Mouse (Mus musculus): ENCODE results near the gene Arhgef7. TPM values are rescaled to one million over a fixed set of nuclear protein-coding genes. Genes with fewer than 3 reads are reported as not detected.

The Arhgef7 gene
- polyA plus RNA-seq, 1 experiment from 2014 or later = 14.5 TPM

DNA sequence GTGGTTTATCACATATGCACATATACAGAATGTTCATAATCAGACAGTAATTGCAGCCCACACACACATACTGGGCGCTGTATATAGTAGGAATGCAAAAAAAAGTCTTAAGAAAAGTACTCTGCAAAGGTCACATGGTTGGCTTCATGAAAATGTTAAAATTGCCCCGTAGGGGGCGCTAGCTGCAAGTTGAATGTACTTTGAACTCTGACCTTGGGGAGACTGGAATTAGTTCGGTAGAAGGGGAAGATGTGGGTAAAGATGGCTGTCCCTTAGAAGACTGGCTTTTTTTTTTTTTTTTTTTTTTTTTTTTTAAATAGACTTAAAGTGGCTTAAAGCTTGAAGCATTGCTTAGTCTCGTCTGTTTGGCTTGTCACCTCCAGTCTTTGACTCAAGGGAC is 28.4 kb downstream of the Arhgef7 start:
- Histone ChIP-seq H3K27me3 (replicated peaks; ENCODE audit: control insufficient read depth, insufficient read depth, low read length) (no peaks in the 10 kb centered on the region), H3K4me2 (replicated peaks; ENCODE audit: low read depth) (no peak overlapping the region), H3K4me1 (replicated peaks; ENCODE audit: control insufficient read depth, insufficient read depth, low read length) (peaks cover 4% of the 10 kb centered on the region; the same call in 1 of the 2 replicates), H3K4me3 (ENCODE audit: low read depth, low read length) (no peak overlapping the region), H3K9me3 (ENCODE audit: control insufficient read depth) (no peaks in the 10 kb centered on the region), H3K9ac (ENCODE audit: low read depth, low read length) (no peak overlapping the region), H3K36me3 (ENCODE audit: control insufficient read depth, insufficient read depth) (no peaks in the 10 kb centered on the region), H3K27ac (ENCODE audit: low read depth, low read length) (no peak overlapping the region)
- ATAC-seq = no peak
- WGBS = 15% methylated on average over 5 of the region's 5 CpGs
- TF ChIP-seq CTCF (IDR thresholded peaks at IDR 0.05; ENCODE audit: low read depth) = peak; percentile 80

- ATAC-seq = peak; percentile 90
- H3K4me1 ChIP-seq (replicated peaks; ENCODE audit: control insufficient read depth, insufficient read depth, low read length) = peaks cover 4% of the 10 kb centered on the region; the same call in 1 of the 2 replicates
- H3K9ac ChIP-seq (ENCODE audit: low read depth, low read length) = peak overlapping the region; percentile 83
- WGBS = 2% methylated on average over 50 of the region's 59 CpGs
- no peak for TF ChIP-seq CTCF (IDR thresholded peaks at IDR 0.05; ENCODE audit: low read depth)
- H3K36me3 ChIP-seq (ENCODE audit: control insufficient read depth, insufficient read depth) = no peaks in the 10 kb centered on the region
- no peaks in the 10 kb centered on the region for H3K27me3 ChIP-seq (replicated peaks; ENCODE audit: control insufficient read depth, insufficient read depth, low read length)
- peak overlapping the region; percentile 91 for H3K4me2 ChIP-seq (replicated peaks; ENCODE audit: low read depth)
- no peaks in the 10 kb centered on the region for H3K9me3 ChIP-seq (ENCODE audit: control insufficient read depth)
- H3K4me3 ChIP-seq (ENCODE audit: low read depth, low read length) = peak overlapping the region; percentile 90
- H3K27ac ChIP-seq (ENCODE audit: low read depth, low read length) = peak overlapping the region; percentile 82
Measured at GRCm38 (mm10) chr8:11757568-11758481, 30.3 kb downstream of the Arhgef7 start.

- ATAC-seq = peak; percentile 49
- no peaks in the 10 kb centered on the region for H3K36me3 ChIP-seq (ENCODE audit: control insufficient read depth, insufficient read depth)
- no peaks in the 10 kb centered on the region for H3K27me3 ChIP-seq (replicated peaks; ENCODE audit: control insufficient read depth, insufficient read depth, low read length)
- peak; percentile 54 for TF ChIP-seq CTCF (IDR thresholded peaks at IDR 0.05; ENCODE audit: low read depth)
- H3K27ac ChIP-seq (ENCODE audit: low read depth, low read length) = peak overlapping the region; percentile 82
- H3K4me2 ChIP-seq (replicated peaks; ENCODE audit: low read depth) = peak overlapping the region; percentile 91
- H3K4me3 ChIP-seq (ENCODE audit: low read depth, low read length) = peak overlapping the region; percentile 90
- peaks cover 4% of the 10 kb centered on the region; the same call in 1 of the 2 replicates for H3K4me1 ChIP-seq (replicated peaks; ENCODE audit: control insufficient read depth, insufficient read depth, low read length)
- no peaks in the 10 kb centered on the region for H3K9me3 ChIP-seq (ENCODE audit: control insufficient read depth)
- under 1% methylated on average over 46 of the region's 53 CpGs for WGBS
- peak overlapping the region; percentile 83 for H3K9ac ChIP-seq (ENCODE audit: low read depth, low read length)
Measured at GRCm38 (mm10) chr8:11758482-11759281, 31.2 kb downstream of the Arhgef7 start.

- Histone ChIP-seq H3K9me3 (ENCODE audit: control insufficient read depth) (no peaks in the 10 kb centered on the region), H3K36me3 (ENCODE audit: control insufficient read depth, insufficient read depth) (no peaks in the 10 kb centered on the region), H3K4me2 (replicated peaks; ENCODE audit: low read depth) (no peak overlapping the region), H3K4me3 (ENCODE audit: low read depth, low read length) (no peak overlapping the region), H3K9ac (ENCODE audit: low read depth, low read length) (no peak overlapping the region), H3K27ac (ENCODE audit: low read depth, low read length) (no peak overlapping the region), H3K27me3 (replicated peaks; ENCODE audit: control insufficient read depth, insufficient read depth, low read length) (no peaks in the 10 kb centered on the region), H3K4me1 (replicated peaks; ENCODE audit: control insufficient read depth, insufficient read depth, low read length) (peaks cover 4% of the 10 kb centered on the region; the same call in 1 of the 2 replicates)
- TF ChIP-seq CTCF (IDR thresholded peaks at IDR 0.05; ENCODE audit: low read depth) = no peak
- no peak for ATAC-seq
- 88% methylated on average over 6 of the region's 6 CpGs for WGBS
Measured at GRCm38 (mm10) chr8:11761551-11761950, 34.0 kb downstream of the Arhgef7 start.

GRCm38 (mm10) chr8:11762048-11762447 is 34.5 kb downstream of the Arhgef7 start:
- Histone ChIP-seq H3K9ac (ENCODE audit: low read depth, low read length) (no peak overlapping the region), H3K27ac (ENCODE audit: low read depth, low read length) (no peak overlapping the region), H3K9me3 (ENCODE audit: control insufficient read depth) (no peaks in the 10 kb centered on the region), H3K27me3 (replicated peaks; ENCODE audit: control insufficient read depth, insufficient read depth, low read length) (no peaks in the 10 kb centered on the region), H3K4me3 (ENCODE audit: low read depth, low read length) (no peak overlapping the region), H3K4me1 (replicated peaks; ENCODE audit: control insufficient read depth, insufficient read depth, low read length) (peaks cover 4% of the 10 kb centered on the region; the same call in 1 of the 2 replicates), H3K36me3 (ENCODE audit: control insufficient read depth, insufficient read depth) (peaks cover 2% of the 10 kb centered on the region; the same call in 1 of the 2 replicates), H3K4me2 (replicated peaks; ENCODE audit: low read depth) (no peak overlapping the region)
- ATAC-seq = no peak
- 72% methylated on average over 5 of the region's 5 CpGs for WGBS
- TF ChIP-seq CTCF (IDR thresholded peaks at IDR 0.05; ENCODE audit: low read depth) = no peak

DNA sequence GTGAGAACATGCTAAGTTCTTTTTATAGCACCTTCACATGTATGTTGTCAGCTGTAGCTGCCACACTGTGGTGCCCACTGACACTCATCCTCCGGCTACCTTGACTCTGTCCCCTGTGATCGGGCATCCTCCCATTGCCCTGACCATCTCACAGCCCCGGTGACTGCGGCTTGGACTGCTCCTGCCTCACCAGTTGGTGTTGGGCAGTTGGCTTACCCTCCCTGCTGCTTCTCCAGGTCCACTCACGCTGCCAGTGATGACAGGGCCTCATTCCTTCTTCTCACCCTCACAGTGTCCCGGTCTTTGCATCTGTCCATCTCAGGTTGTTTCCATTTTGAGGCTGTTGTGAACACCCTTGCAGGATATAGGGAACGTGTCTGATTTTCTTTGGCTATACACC is 35.3 kb downstream of the Arhgef7 start:
- Histone ChIP-seq H3K36me3 (ENCODE audit: control insufficient read depth, insufficient read depth) (peaks cover 2% of the 10 kb centered on the region; the same call in 1 of the 2 replicates), H3K27ac (ENCODE audit: low read depth, low read length) (no peak overlapping the region), H3K4me2 (replicated peaks; ENCODE audit: low read depth) (no peak overlapping the region), H3K4me1 (replicated peaks; ENCODE audit: control insufficient read depth, insufficient read depth, low read length) (peaks cover 4% of the 10 kb centered on the region; the same call in 1 of the 2 replicates), H3K9ac (ENCODE audit: low read depth, low read length) (no peak overlapping the region), H3K27me3 (replicated peaks; ENCODE audit: control insufficient read depth, insufficient read depth, low read length) (no peaks in the 10 kb centered on the region), H3K4me3 (ENCODE audit: low read depth, low read length) (no peak overlapping the region), H3K9me3 (ENCODE audit: control insufficient read depth) (no peaks in the 10 kb centered on the region)
- whole genome bisulfite sequencing = 93% methylated on average over 7 of the region's 7 CpGs
- TF ChIP-seq CTCF (IDR thresholded peaks at IDR 0.05; ENCODE audit: low read depth) = no peak
- no peak for ATAC-seq

All from intestine, postnatal 0 days (tissue).